Mouse (Mus musculus): ENCODE measurements around the gene Rab37. TPM values are rescaled to one million over a fixed set of nuclear protein-coding genes. Genes with fewer than 3 reads are reported as not detected.

Rab37 gene
- total RNA-seq, 2 experiments from 2014 or later = 1.1 to 1.9 TPM

Other genes with a start within 250 kb of the Rab37 start
- gene Gprc5c, start 240.3 kb upstream of the Rab37 start, total RNA-seq (2021) = 1 to 10 TPM; 4.7 to 8.0 TPM
- gene Cd300a, start 201.4 kb upstream of the Rab37 start, total RNA-seq (2021) = under 1 TPM; 0.42 to 0.61 TPM
- not detected for gene Cd300lb, start 157.0 kb upstream of the Rab37 start, total RNA-seq (2021)
- gene Cd300c, start 122.3 kb upstream of the Rab37 start, total RNA-seq (2021) = not detected
- not detected for gene Cd300ld, start 101.5 kb upstream of the Rab37 start, total RNA-seq (2021)
- gene Cd300c2, start 89.6 kb upstream of the Rab37 start, total RNA-seq (2021) = 1 to 10 TPM; 3.5 to 4.3 TPM
- not detected for gene Cd300ld2, start 75.2 kb upstream of the Rab37 start, total RNA-seq (2021)
- gene Cd300ld4, start 64.4 kb upstream of the Rab37 start, total RNA-seq (2021) = not detected
- under 1 TPM; 0.72 to 0.75 TPM for gene Cd300ld5, start 53.7 kb upstream of the Rab37 start, total RNA-seq (2021)
- under 1 TPM; 0.72 to 0.75 TPM for gene Cd300ld3, start 43.0 kb upstream of the Rab37 start, total RNA-seq (2021)
- not detected for gene Cd300e, start 29.3 kb upstream of the Rab37 start, total RNA-seq (2021)
- gene Cd300lf, start 42.6 kb downstream of the Rab37 start, total RNA-seq (2021) = under 1 TPM; 0.44 to 0.48 TPM
- gene Slc9a3r1, start 71.9 kb downstream of the Rab37 start, total RNA-seq (2021) = 10 to 100 TPM; 76.4 to 82.8 TPM
- gene Tmem104, start 96.1 kb downstream of the Rab37 start, total RNA-seq (2021) = 10 to 100 TPM; 14.2 to 15.4 TPM
- gene Nat9, start 96.4 kb downstream of the Rab37 start, total RNA-seq (2021) = 10 to 100 TPM; 25.2 to 30.1 TPM
- 10 to 100 TPM; 38.6 to 42.5 TPM for gene Grin2c, start 175.8 kb downstream of the Rab37 start, total RNA-seq (2021)
- gene Fdxr, start 185.6 kb downstream of the Rab37 start, total RNA-seq (2021) = 10 to 100 TPM; 14.2 to 22.5 TPM
- 10 to 100 TPM; 12.7 to 13.0 TPM for gene Fads6, start 206.2 kb downstream of the Rab37 start, total RNA-seq (2021)
- 1 to 10 TPM; 1.1 to 2.1 TPM for gene Otop2, start 215.7 kb downstream of the Rab37 start, total RNA-seq (2021)
- gene Ush1g, start 230.6 kb downstream of the Rab37 start, total RNA-seq (2021) = under 1 TPM; 0.39 to 0.49 TPM
- under 1 TPM in 1 of 2 experiments, not detected in 1; 0.12 TPM for gene Otop3, start 243.3 kb downstream of the Rab37 start, total RNA-seq (2021)

Data from left cerebral cortex, postnatal 36 days (tissue).